Mouse (Mus musculus) MEL (cell line): ENCODE results near the gene Pogz. TPM values are rescaled to one million over a fixed set of nuclear protein-coding genes. Genes with fewer than 3 reads are reported as not detected.

Experiments used
- DNase-seq: peaks from one replicate; pipeline ENCODE4 v3.0.0; 2011; ENCODE audit warnings: low read depth, low spot score
- H3K27ac ChIP-seq: 2 replicates; pipeline ENCODE4 v1.5.1; 2012; ENCODE audit warnings: low read depth, mild to moderate bottlenecking, control low read depth, low read length, moderate library complexity; ENCODE audit not compliant: control insufficient read depth
- H3K27me3 ChIP-seq, 2 experiments: fragments of 150-350 bp in 1 of 2; sonication (generic) in 1 of 2; 2 replicates each; pipeline ENCODE4 v1.6.1; 2012; ENCODE audit warnings: low read length in 2 of 2, mild to moderate bottlenecking in 2 of 2, improper control_type of control experiment in 1 of 2, moderate library complexity in 1 of 2; ENCODE audit not compliant: insufficient read depth in 2 of 2, control insufficient read depth in 1 of 2
- H3K36me3 ChIP-seq, 2 experiments: 2 replicates each; pipeline ENCODE4 v1.6.1; 2012 to 2014; ENCODE audit warnings: low read length in 2 of 2, improper control_type of control experiment in 1 of 2, inconsistent platforms in 1 of 2, mild to moderate bottlenecking in 1 of 2; ENCODE audit not compliant: insufficient read depth in 2 of 2, control insufficient read depth in 1 of 2
- H3K4me1 ChIP-seq, 2 experiments: fragments of 150-350 bp in 1 of 2; sonication (generic) in 1 of 2; 2 replicates each; pipeline ENCODE4 v1.6.1; 2012; ENCODE audit warnings: low read length in 2 of 2, improper control_type of control experiment in 1 of 2, mild to moderate bottlenecking in 1 of 2; ENCODE audit not compliant: insufficient read depth in 2 of 2, control insufficient read depth in 1 of 2
- H3K4me3 ChIP-seq, 2 experiments: fragments of 150-350 bp in 1 of 2; sonication (generic) in 1 of 2; 2 replicates each; pipeline ENCODE4 v1.5.1; 2012; ENCODE audit warnings: low read depth in 2 of 2, low read length in 2 of 2, mild to moderate bottlenecking in 2 of 2, moderate library complexity in 2 of 2, control low read depth in 1 of 2, improper control_type of control experiment in 1 of 2; ENCODE audit not compliant: control insufficient read depth in 1 of 2, insufficient read depth in 1 of 2
- H3K79me2 ChIP-seq: 2 replicates; pipeline ENCODE4 v1.6.1; 2012; ENCODE audit warnings: mild to moderate bottlenecking, low read length, moderate library complexity; ENCODE audit not compliant: control insufficient read depth, poor library complexity, insufficient read depth
- H3K9ac ChIP-seq: 2 replicates; pipeline ENCODE4 v1.6.1; 2012; ENCODE audit warnings: low read depth, mild to moderate bottlenecking, control low read depth, low read length, moderate library complexity; ENCODE audit not compliant: control insufficient read depth, poor library complexity, severe bottlenecking
- H3K9me3 ChIP-seq: fragments of 150-350 bp; sonication (generic); replicated peaks from 2 replicates; pipeline ENCODE4 v1.6.1; 2012; ENCODE audit warnings: mild to moderate bottlenecking, low read length, improper control_type of control experiment, moderate library complexity; ENCODE audit not compliant: insufficient read depth
- BHLHE40 ChIP-seq: IDR thresholded peaks from 2 replicates; pipeline ENCODE4 v1.6.1; 2012; ENCODE audit warnings: low read depth, mild to moderate bottlenecking, inconsistent platforms, low read length, improper control_type of control experiment, borderline replicate concordance
- CHD1 ChIP-seq: IDR thresholded peaks from 2 replicates; pipeline ENCODE4 v1.6.1; 2012; ENCODE audit warnings: low read depth, mild to moderate bottlenecking, inconsistent platforms, low read length, improper control_type of control experiment
- CHD2 ChIP-seq: IDR thresholded peaks from 2 replicates; pipeline ENCODE4 v1.6.1; 2011; ENCODE audit warnings: low read length, improper control_type of control experiment
- CTCF ChIP-seq, 3 experiments: IDR thresholded peaks in 2 of 3; conservative IDR thresholded peaks in 1 of 3; 2 replicates each; pipeline ENCODE4 v1.5.1; 2011 to 2012; ENCODE audit warnings: low read length in 3 of 3, low read depth in 2 of 3, mild to moderate bottlenecking in 2 of 3, improper control_type of control experiment in 1 of 3, inconsistent platforms in 1 of 3, mixed read lengths in 1 of 3, moderate library complexity in 1 of 3; ENCODE audit not compliant: control insufficient read depth in 1 of 3, insufficient read depth in 1 of 3, poor library complexity in 1 of 3, severe bottlenecking in 1 of 3
- E2F4 ChIP-seq: IDR thresholded peaks from 2 replicates; pipeline ENCODE4 v1.6.1; 2011; ENCODE audit warnings: low read depth, low read length, improper control_type of control experiment, borderline replicate concordance
- EP300 ChIP-seq, 2 experiments: IDR thresholded peaks; 2 replicates each; pipeline ENCODE4 v1.6.1; 2011; ENCODE audit warnings: improper control_type of control experiment in 2 of 2, low read length in 2 of 2, low read depth in 1 of 2, mild to moderate bottlenecking in 1 of 2
- ETS1 ChIP-seq: IDR thresholded peaks from 2 replicates; pipeline ENCODE4 v1.6.1; 2012; ENCODE audit warnings: low read depth, mild to moderate bottlenecking, inconsistent platforms, low read length, improper control_type of control experiment, moderate library complexity
- GABPA ChIP-seq: IDR thresholded peaks from 2 replicates; pipeline ENCODE4 v1.6.1; 2012; ENCODE audit warnings: low read depth, mild to moderate bottlenecking, inconsistent platforms, low read length, improper control_type of control experiment, moderate library complexity
- JUND ChIP-seq: IDR thresholded peaks from 2 replicates; pipeline ENCODE4 v1.6.1; 2011; ENCODE audit warnings: low read depth, mild to moderate bottlenecking, improper control_type of control experiment, low read length
- KAT2A ChIP-seq: conservative IDR thresholded peaks from 2 replicates; pipeline ENCODE4 v1.6.1; 2012; ENCODE audit warnings: low read depth, low read length, improper control_type of control experiment, inconsistent platforms
- MAFK ChIP-seq: IDR thresholded peaks from 2 replicates; pipeline ENCODE4 v1.6.1; 2011; ENCODE audit warnings: low read depth, mild to moderate bottlenecking, low read length, improper control_type of control experiment, borderline replicate concordance
- MAX ChIP-seq: IDR thresholded peaks from 2 replicates; pipeline ENCODE4 v1.6.1; 2011; ENCODE audit warnings: low read length, improper control_type of control experiment
- MEF2A ChIP-seq: IDR thresholded peaks from 2 replicates; pipeline ENCODE4 v1.6.1; 2014; ENCODE audit warnings: low read depth, mild to moderate bottlenecking, inconsistent platforms, low read length, improper control_type of control experiment; ENCODE audit not compliant: poor library complexity, insufficient replicate concordance, severe bottlenecking; ENCODE audit errors: extremely low read depth
- MYB ChIP-seq: IDR thresholded peaks from 2 replicates; pipeline ENCODE4 v1.6.1; 2011; ENCODE audit warnings: mild to moderate bottlenecking, low read depth, low read length, improper control_type of control experiment
- RAD21 ChIP-seq: IDR thresholded peaks from 2 replicates; pipeline ENCODE4 v1.6.1; 2011; ENCODE audit warnings: mild to moderate bottlenecking, low read depth, low read length, improper control_type of control experiment
- RCOR1 ChIP-seq: IDR thresholded peaks from 2 replicates; pipeline ENCODE4 v1.6.1; 2012; ENCODE audit warnings: low read depth, mild to moderate bottlenecking, inconsistent platforms, low read length, improper control_type of control experiment
- SMC3 ChIP-seq: IDR thresholded peaks from 2 replicates; pipeline ENCODE4 v1.6.1; 2011; ENCODE audit warnings: low read depth, low read length, improper control_type of control experiment
- TAL1 ChIP-seq: IDR thresholded peaks from 2 replicates; pipeline ENCODE4 v1.6.1; 2012; ENCODE audit warnings: mild to moderate bottlenecking, inconsistent platforms, low read length, moderate library complexity, mixed read lengths
- TBP ChIP-seq: IDR thresholded peaks from 2 replicates; pipeline ENCODE4 v1.8.0; 2011; ENCODE audit warnings: low read depth, low read length, improper control_type of control experiment
- TCF12 ChIP-seq: IDR thresholded peaks from 2 replicates; pipeline ENCODE4 v1.6.1; 2014; ENCODE audit warnings: low read depth, mild to moderate bottlenecking, inconsistent platforms, low read length, improper control_type of control experiment, moderate library complexity
- USF1 ChIP-seq: IDR thresholded peaks from 2 replicates; pipeline ENCODE4 v1.6.1; 2014; ENCODE audit warnings: low read depth, mild to moderate bottlenecking, inconsistent platforms, low read length, improper control_type of control experiment, moderate library complexity
- ZKSCAN1 ChIP-seq: IDR thresholded peaks from 2 replicates; pipeline ENCODE4 v1.6.1; 2012; ENCODE audit warnings: low read depth, mild to moderate bottlenecking, inconsistent platforms, low read length, improper control_type of control experiment, moderate library complexity
- ZMIZ1 ChIP-seq: IDR thresholded peaks from 2 replicates; pipeline ENCODE4 v1.6.1; 2012; ENCODE audit warnings: low read depth, mild to moderate bottlenecking, inconsistent platforms, low read length, improper control_type of control experiment, moderate library complexity
- ZNF384 ChIP-seq: IDR thresholded peaks from 2 replicates; pipeline ENCODE4 v1.6.1; 2012; ENCODE audit warnings: low read depth, mild to moderate bottlenecking, inconsistent platforms, low read length, improper control_type of control experiment
- polyA plus RNA-seq, 2 experiments: library from polyadenylated mRNA; stranded (reverse) in 1 of 2; unstranded in 1 of 2; fragments of >175 nt in 1 of 2; fragments of >200 nt in 1 of 2; gene quantifications; 2 replicates each; pipeline versions ENCODE4 v1.2.1 to v1.2.4; 2012; ENCODE audit warnings: low replicate concordance in 2 of 2, low read depth in 1 of 2; ENCODE audit not compliant: insufficient read length in 2 of 2, insufficient read depth in 1 of 2, missing spikeins in 1 of 2
- total RNA-seq: library from RNA; depleted of rRNA; stranded (reverse); fragments of 300-350 nt; gene quantifications from 2 replicates; pipeline ENCODE4 v1.2.3, GENCODE M21; 2012

Pogz gene
- total and polyA plus RNA-seq, 3 experiments = 10.6 to 31.6 TPM; not detected in 1

- no peak overlapping the region for H3K4me3 ChIP-seq
Observed at GRCm38 (mm10) chr3:94915903-94916741, 78.8 kb downstream of the Pogz start.

GRCm38 (mm10) chr3:94917816-94918361, 80.5 kb downstream of the Pogz start:
- Histone ChIP-seq H3K4me3 (no peak overlapping the region), H3K27me3 (no peaks in the 10 kb centered on the region), H3K36me3 (peaks cover 0 to 4% of the 10 kb centered on the region in 2 experiments; a peak in 1 of 4 replicates), H3K9me3 (no peaks in the 10 kb centered on the region), H3K4me1 (peaks cover 8 to 10% of the 10 kb centered on the region in 2 experiments)
- no peak for DNase-seq
- TF ChIP-seq MYB (no peak), GABPA (peak; percentile 43; the same call in 1 of the 2 replicates)
- TF ChIP-seq, all 39 proteins: peak for 1
- H3K27ac ChIP-seq = no peak overlapping the region
- H3K9ac ChIP-seq = no peak overlapping the region
- H3K79me2 ChIP-seq = no peaks in the 10 kb centered on the region

More at GRCm38 (mm10) chr3:94915903-94916741, 78.8 kb downstream of the Pogz start:
- Histone ChIP-seq H3K36me3 (peaks cover 0 to 4% of the 10 kb centered on the region in 2 experiments; a peak in 1 of 4 replicates), H3K27me3 (no peaks in the 10 kb centered on the region), H3K9me3 (no peaks in the 10 kb centered on the region), H3K27ac (no peak overlapping the region), H3K9ac (no peak overlapping the region), H3K79me2 (no peaks in the 10 kb centered on the region), H3K4me1 (peaks cover 8 to 10% of the 10 kb centered on the region in 2 experiments)
- no peak for TF ChIP-seq MAX
- no peak for TF ChIP-seq CHD2
- 0 out of 2 replicates have a peak, but pooled peaks have one; percentile 15 for TF ChIP-seq ETS1
- peak; percentile 46; the same call in 1 of the 2 replicates for TF ChIP-seq TBP
- TF ChIP-seq BHLHE40 = no peak
- TF ChIP-seq TCF12 = peak; percentile 44; the same call in 1 of the 2 replicates
- peak; percentile 28; the same call in 1 of the 2 replicates for TF ChIP-seq TAL1
- DNase-seq = no peak

- H3K79me2 ChIP-seq = no peaks in the 10 kb centered on the region
- peaks cover 8 to 11% of the 10 kb centered on the region in 2 experiments for H3K4me1 ChIP-seq
- H3K27me3 ChIP-seq = no peaks in the 10 kb centered on the region
- no peak overlapping the region for H3K4me3 ChIP-seq
- DNase-seq = no peak
- H3K36me3 ChIP-seq = peaks cover 0 to 5% of the 10 kb centered on the region in 2 experiments; a peak in 2 of 4 replicates
- H3K27ac ChIP-seq = no peak overlapping the region
- H3K9ac ChIP-seq = no peak overlapping the region
- no peaks in the 10 kb centered on the region for H3K9me3 ChIP-seq
- no peak for TF ChIP-seq CHD2
- TF ChIP-seq ZNF384 = no peak
- no peak for TF ChIP-seq RAD21
- TF ChIP-seq RCOR1 = no peak
- no peak for TF ChIP-seq MAFK
- TF ChIP-seq CTCF (IDR thresholded peaks at IDR 0.05 in 2 of 3, conservative IDR thresholded peaks at IDR 0.05 in 1 of 3; ENCODE audit: control insufficient read depth in 1 of 3, insufficient read depth in 1 of 3, low read depth in 2 of 3, low read length in 3 of 3, poor library complexity in 1 of 3, severe bottlenecking in 1 of 3) = no peak
- no peak for TF ChIP-seq E2F4
- TF ChIP-seq GABPA = no peak
- TF ChIP-seq MEF2A = no peak
- TF ChIP-seq JUND = no peak
- no peak for TF ChIP-seq SMC3
- no peak for TF ChIP-seq USF1
- no peak for TF ChIP-seq ZMIZ1
- no peak for TF ChIP-seq KAT2A
- no peak for TF ChIP-seq TBP
- no peak for TF ChIP-seq CHD1
- TF ChIP-seq EP300 (IDR thresholded peaks at IDR 0.05; ENCODE audit: low read depth in 1 of 2, low read length in 2 of 2) = no peak
- no peak for TF ChIP-seq ZKSCAN1
Observed at GRCm38 (mm10) chr3:94918845-94919244, 81.5 kb downstream of the Pogz start.
